Mouse (Mus musculus): ENCODE data around the gene Krtcap3.
"Not testable (repeated sequence)": the region's sequence is repeated elsewhere in the genome, so short reads cannot be mapped to it uniquely, and the experiment has no call there.

Gene Krtcap3

GRCm38 (mm10) chr5:31251541-31252101, at the start of gene Krtcap3:
Gene Krtcap3, plus strand, starts transcription at chr5:31251691.
- DNase-seq, result peak; percentile 76 to 85

- DNase-seq, result peak; percentile 94 to 97
Measured at GRCm38 (mm10) chr5:31201742-31202590, 49.5 kb upstream of the Krtcap3 start, which contains the start of gene Zfp513. Gene Zfp513, minus strand, starts transcription at chr5:31202303.

- DNase-seq, result no peak
Measured at GRCm38 (mm10) chr5:31202933-31203332, 48.6 kb upstream of the Krtcap3 start.

DNA sequence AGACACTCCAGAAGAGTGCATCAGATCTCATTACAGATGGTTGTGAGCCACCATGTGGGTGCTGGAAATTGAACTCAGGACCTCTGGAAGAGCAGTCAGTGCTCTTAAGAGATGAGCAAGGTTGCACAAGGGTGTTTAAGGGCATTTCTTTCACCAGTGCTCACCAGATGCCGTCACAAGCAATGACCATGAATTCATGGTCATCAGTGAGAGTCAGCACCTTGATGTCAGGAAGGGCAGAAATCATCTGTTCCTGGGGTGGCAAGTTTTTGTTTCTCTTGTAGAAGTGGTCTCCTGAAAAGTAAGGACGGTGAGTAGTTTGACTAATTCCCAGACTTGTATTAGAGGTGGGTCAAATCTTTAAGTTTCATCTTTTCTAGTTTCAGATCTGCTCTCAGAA, 47.6 kb upstream of the Krtcap3 start:
- DNase-seq, result no peak

GRCm38 (mm10) chr5:31204421-31204820, 47.1 kb upstream of the Krtcap3 start:
- no peak for DNase-seq

GRCm38 (mm10) chr5:31216554-31216953, 34.9 kb upstream of the Krtcap3 start:
- DNase-seq, result not testable (repeated sequence)

DNA sequence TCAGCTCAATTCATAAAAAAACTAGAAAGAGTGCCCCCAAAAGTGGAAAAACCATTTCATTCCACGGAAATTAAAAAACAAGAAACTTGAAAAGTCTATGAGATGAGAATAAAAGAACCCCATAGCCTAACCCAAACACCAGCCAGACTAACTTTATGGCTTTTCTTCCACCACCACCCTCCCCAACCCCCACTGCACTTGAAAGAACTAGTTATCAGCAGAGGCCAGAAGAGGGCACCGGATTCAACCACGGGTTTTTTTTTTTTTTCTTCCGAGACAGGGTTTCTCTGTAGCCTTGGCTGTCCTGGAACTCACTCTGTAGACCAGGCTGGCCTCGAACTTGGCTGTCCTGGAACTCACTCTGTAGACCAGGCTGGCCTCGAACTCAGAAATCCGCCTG, 33.2 kb upstream of the Krtcap3 start:
- no peak for DNase-seq

GRCm38 (mm10) chr5:31219070-31219469, 32.4 kb upstream of the Krtcap3 start:
- DNase-seq, result peak; percentile 30 to 41

- no peak for DNase-seq
Measured at GRCm38 (mm10) chr5:31219474-31219873, 32.0 kb upstream of the Krtcap3 start.

- DNase-seq, result peak; percentile 64 to 79
Measured at GRCm38 (mm10) chr5:31219911-31220447, 31.5 kb upstream of the Krtcap3 start.

DNA sequence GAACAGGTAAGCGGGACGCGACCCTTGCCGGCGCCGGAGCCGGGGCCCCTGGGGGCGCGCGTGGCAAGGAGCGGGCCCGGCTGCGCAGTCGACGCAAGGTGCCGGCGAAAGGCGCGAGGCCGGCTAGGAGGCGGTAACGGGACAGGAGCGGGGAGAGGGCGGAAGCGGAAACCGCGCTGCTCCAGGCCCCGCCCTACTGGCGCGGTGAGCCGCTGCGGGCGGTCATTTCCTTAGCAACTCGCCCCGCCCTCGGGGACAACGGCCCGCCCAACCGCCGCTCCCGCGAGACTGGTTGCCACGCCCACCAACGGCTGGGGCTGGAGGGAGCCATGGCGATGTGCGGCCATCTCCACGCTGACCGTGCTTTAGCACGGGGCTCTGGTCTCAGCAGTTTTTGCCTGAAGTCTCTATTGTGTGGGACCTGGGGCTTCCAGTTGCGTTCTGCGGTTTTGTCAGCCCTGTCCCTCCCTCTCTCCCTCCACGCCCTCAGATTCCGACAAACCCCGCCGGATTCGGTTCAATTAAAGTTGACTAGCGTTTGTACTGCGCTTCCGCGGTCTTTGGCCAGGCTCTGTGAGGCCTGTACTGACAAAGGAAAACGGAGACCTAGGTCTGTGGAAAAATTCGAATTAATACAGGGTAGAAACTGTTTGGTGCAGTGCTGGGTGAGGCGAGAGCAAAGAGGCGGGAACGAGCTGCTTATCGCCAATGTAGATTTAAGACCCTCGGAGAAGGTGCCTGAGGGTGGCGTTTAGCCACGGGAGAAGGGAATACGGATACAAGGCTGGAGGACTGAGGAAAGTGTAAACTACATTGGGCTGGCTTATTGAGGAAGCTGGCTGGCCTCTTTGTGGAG, 30.8 kb upstream of the Krtcap3 start, which contains the start of gene Ppm1g:
TSS of gene Ppm1g (minus strand) at position 240 of the 856 bp plus-strand sequence.
- peak; percentile 99 for DNase-seq

- DNase-seq, result peak; percentile 65 to 79
Measured at GRCm38 (mm10) chr5:31221304-31221945, 30.1 kb upstream of the Krtcap3 start.

DNA sequence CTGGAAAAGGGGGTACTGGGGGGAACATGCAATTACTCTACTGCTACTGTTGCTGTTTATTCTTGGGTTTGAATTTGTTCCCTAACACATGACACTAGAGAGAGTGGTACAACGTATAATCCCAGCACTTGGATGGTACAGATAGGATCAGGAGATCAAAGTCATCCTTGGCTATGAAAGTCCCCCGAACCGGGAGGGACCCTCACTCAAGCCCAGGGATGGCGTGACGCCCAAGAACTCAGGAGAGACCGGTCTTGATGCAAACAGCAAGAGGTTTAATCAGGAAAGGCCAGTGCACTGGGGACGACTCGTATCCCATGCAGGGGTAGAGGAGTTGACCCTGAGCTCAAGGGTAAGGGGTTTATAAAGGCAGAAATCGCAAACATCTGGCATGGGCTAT, 28.8 kb upstream of the Krtcap3 start:
- no peak for DNase-seq

- DNase-seq, result no peak
Measured at GRCm38 (mm10) chr5:31226641-31227040, 24.9 kb upstream of the Krtcap3 start.

DNA sequence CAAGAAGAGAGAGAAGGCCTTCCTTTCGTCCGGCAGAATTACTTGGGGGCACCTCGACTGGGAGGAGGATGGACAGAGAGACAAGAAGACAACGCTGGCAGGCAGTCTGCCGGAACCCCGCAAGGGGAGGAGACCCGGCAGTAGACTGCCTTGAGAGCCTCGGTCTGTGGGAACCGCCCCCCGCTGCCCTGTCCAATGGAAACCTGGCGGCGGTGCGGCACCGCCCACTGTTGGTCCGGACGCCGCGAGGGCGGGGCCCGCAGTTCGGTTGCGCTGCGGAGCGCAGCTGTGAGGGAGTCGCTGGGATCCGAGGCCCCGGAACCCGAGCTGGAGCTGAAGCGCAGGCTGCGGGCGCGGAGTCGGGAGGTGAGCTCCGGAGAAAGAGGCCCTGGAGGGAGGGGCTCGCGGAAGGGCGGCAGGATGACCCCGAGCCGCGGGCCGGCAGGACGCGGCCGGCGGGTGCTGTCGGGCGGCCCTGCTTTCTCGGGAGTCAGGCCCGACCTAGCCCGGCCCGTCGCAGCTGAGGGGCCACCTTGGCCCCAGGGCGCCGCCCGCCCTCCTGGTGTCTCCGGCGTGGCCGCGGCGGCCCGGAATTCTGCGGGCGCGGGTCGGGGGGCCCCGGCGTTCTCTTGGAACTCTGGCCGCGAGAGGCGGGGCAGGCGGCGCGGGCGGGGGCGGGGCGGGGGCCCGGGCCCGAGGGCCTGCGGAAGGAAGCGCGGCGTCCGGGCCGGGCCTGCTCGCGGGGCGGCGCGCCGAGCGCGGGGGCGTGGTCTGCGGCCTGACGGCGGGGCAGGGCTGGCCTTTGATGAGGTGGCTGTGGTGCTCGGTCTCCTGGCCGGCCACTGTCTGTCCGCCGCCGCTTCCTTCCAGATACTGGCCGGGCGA, 10.6 kb upstream of the Krtcap3 start, which contains the start of the genes Nrbp1 and Gm9970:
TSS of gene Nrbp1 (plus strand) at position 228 of the 885 bp plus-strand sequence.
TSS of gene Gm9970 (minus strand) at position 596 of the 885 bp plus-strand sequence.
- peak; percentile 96 to 98 for DNase-seq

DNA sequence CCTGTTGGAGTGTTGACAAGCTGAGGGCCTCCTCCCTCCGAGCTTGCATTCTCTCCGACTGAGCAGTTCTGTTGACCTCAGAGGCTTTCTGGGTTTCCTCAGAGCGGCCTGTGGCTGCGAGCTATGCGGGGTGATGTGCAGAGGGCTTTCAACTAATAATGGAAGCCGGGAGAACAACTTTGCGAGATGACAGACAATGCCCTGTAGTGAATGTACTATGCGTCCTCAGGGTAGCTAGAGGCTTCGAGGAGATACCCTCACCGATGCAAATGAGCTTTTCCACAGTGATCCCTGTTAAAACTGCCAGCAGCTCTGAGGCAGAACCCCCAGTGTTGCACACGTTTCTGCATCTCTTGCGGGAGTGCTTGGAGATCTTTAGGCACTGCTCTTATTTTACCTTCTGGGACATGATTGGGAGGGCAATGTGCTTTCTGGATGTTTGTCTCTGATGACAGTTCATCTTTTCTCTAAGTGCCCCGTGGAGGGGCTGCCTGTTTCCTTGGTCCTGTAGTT, 9.9 kb upstream of the Krtcap3 start:
- DNase-seq, result no peak

DNA sequence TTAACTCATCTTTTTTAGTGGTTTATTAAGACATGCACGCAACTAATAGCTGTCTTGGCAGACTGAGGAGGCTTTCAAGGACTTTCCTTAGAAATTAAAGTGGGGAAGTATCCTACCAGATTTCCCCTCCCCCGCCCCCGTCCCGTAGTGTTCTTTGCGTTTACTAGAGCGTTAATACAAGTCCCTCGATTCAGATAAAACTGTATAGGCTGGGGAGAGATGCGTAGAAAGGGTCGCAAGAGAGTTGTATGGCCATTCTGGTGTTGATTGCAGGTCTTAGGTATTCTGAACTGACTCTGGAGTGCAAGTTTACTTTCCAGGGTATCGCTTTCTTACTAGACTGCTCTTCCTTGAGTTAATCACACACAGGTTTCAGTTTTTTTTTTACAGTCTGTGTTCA, 9.3 kb upstream of the Krtcap3 start:
- DNase-seq, result no peak

- DNase-seq, result no peak
Measured at GRCm38 (mm10) chr5:31250716-31251115, 775 bp upstream of the Krtcap3 start.

GRCm38 (mm10) chr5:31252151-31252550, 660 bp downstream of the Krtcap3 start:
- DNase-seq, result peak in 1 of 2 experiments; percentile 34

GRCm38 (mm10) chr5:31252795-31253545, 1.5 kb downstream of the Krtcap3 start:
- peak in 1 of 2 experiments; percentile 17 for DNase-seq
